Mouse (Mus musculus): ENCODE results near the gene Cpa1.

Cpa1 gene

GRCm38 (mm10) chr6:30638674-30639268 is at the start of gene Cpa1:
Gene Cpa1 (plus strand): TSS chr6:30639218.
- no peak for TF ChIP-seq GATA4 (IDR thresholded peaks at IDR 0.05; ENCODE audit: insufficient replicate concordance, low read length)

- no peak for TF ChIP-seq GATA4 (IDR thresholded peaks at IDR 0.05; ENCODE audit: insufficient replicate concordance, low read length)
Observed at GRCm38 (mm10) chr6:30589819-30590218, 49.2 kb upstream of the Cpa1 start.

- no peak for TF ChIP-seq GATA4 (IDR thresholded peaks at IDR 0.05; ENCODE audit: insufficient replicate concordance, low read length)
Observed at GRCm38 (mm10) chr6:30591851-30592404, 47.1 kb upstream of the Cpa1 start.

DNA sequence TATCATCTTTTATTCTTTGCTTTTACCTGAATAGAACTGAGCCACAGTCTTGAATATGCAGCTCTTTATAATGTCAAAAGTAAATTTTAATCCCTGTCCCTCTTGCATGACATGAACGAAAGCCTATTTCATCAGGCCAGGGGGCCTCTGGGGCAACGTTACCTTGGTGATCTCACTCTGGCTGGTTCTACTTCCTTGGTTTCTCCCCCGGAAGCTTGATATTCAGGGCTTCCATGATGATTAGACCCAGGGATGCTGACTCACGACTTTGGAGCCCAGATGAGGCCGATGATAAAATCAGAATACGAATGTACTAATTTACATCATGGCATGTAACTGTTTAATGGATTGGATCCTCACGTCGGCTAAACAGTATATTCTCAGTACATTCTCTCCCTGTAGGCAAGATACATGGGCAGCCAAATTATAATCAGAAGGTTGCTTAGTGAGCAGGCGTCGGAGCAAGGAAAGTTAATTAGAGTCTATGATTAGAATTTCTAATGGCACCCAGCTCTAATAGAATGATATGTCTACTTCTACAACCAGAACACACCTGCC is 46.5 kb upstream of the Cpa1 start:
- TF ChIP-seq GATA4 (IDR thresholded peaks at IDR 0.05; ENCODE audit: insufficient replicate concordance, low read length) = no peak

DNA sequence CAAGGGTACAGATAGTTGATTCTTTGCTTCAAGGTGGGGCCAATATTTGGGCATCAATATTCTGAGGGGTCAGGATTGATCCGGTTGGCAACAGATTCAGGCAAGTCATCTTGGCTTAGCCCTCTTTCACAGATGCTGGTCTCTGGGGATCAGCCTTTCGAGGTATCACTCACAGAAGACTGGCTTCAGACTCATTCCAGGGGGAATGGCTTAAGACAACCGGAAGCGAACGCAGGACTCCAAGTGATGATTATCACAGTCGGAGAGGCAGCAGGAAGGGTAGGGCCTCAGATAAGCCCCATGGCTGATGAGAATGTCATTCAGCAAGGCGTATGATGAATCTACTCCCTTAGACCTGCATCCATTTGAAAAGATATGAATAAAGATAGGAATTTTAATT is 44.7 kb upstream of the Cpa1 start:
- no peak for TF ChIP-seq GATA4 (IDR thresholded peaks at IDR 0.05; ENCODE audit: insufficient replicate concordance, low read length)

GRCm38 (mm10) chr6:30596230-30596898 is 42.7 kb upstream of the Cpa1 start:
- no peak for TF ChIP-seq GATA4 (IDR thresholded peaks at IDR 0.05; ENCODE audit: insufficient replicate concordance, low read length)

DNA sequence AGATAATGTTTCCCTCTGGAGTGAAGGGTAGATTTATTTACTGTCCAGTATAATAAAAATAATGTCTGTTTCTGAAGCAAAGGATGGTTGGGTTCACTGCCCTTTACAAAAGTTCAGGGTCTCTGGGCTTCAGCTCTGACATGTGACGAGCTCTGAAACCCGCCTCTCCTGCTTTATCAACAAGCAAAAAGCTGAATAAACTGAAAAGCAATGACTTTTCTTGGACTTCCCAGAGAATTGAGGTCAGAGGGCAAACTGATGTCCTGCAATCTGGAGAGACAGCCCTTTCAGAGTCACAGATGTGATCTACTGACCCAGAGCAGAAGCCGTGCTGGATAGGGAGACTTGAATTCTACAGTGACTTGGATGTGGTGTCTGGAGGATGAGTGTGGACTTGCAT is 39.0 kb upstream of the Cpa1 start:
- peak; percentile 85 for TF ChIP-seq GATA4 (IDR thresholded peaks at IDR 0.05; ENCODE audit: insufficient replicate concordance, low read length)

GRCm38 (mm10) chr6:30600995-30601394 is 38.0 kb upstream of the Cpa1 start:
- TF ChIP-seq GATA4 (IDR thresholded peaks at IDR 0.05; ENCODE audit: insufficient replicate concordance, low read length) = no peak

DNA sequence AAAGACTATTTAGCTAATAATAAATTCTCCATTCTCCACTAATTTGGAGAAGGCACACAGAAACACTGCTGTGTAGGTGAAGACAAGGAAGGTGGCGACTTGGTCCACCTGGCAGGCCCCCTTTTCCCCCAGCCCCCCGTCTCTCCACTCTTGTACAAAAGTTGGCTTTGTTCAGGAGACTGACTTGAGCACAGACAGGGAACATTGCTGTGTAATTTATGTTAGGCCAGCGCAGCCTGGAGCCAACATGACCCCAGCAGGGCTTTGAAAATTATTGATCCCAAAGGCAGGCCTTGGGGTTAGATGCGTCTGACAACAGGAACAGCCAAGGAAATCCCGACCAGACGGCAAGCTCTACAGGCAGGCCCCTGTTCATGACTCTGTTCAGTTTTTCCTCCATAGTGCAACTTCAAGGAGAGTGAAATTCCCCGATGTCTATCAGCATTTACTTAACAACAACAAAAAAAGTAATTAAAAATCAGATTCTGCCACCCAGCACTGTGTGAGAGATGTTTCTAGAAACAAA is 34.6 kb upstream of the Cpa1 start:
- no peak for TF ChIP-seq GATA4 (IDR thresholded peaks at IDR 0.05; ENCODE audit: insufficient replicate concordance, low read length)

GRCm38 (mm10) chr6:30605111-30605510 is 33.9 kb upstream of the Cpa1 start:
- TF ChIP-seq GATA4 (IDR thresholded peaks at IDR 0.05; ENCODE audit: insufficient replicate concordance, low read length) = no peak

- no peak for TF ChIP-seq GATA4 (IDR thresholded peaks at IDR 0.05; ENCODE audit: insufficient replicate concordance, low read length)
Observed at GRCm38 (mm10) chr6:30605672-30606071, 33.3 kb upstream of the Cpa1 start.

DNA sequence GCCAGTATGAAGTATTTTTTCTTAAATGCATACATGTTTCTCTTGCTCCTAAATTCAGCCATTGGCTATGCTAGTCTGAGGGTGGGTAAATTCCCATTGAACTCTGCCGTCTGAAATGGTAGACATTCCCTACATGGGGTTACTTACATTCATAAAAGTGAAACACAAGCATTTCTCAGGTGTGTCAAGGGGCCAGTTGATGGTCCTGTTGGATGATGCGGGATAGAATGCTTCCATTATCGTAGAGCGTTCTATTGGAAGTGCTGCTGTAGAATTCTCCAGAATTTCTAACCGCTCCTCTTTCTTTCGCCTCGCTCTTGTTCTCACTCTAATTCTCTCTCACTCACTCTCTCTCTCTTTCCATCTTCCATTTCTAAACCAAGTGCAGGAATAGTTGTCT is 28.3 kb upstream of the Cpa1 start, which contains the start of gene Cpa5:
TSS of gene Cpa5 (plus strand) at position 301 of the 400 bp plus-strand sequence.
- TF ChIP-seq GATA4 (IDR thresholded peaks at IDR 0.05; ENCODE audit: insufficient replicate concordance, low read length) = no peak

GRCm38 (mm10) chr6:30611212-30611611 is 27.8 kb upstream of the Cpa1 start:
- TF ChIP-seq GATA4 (IDR thresholded peaks at IDR 0.05; ENCODE audit: insufficient replicate concordance, low read length) = no peak

DNA sequence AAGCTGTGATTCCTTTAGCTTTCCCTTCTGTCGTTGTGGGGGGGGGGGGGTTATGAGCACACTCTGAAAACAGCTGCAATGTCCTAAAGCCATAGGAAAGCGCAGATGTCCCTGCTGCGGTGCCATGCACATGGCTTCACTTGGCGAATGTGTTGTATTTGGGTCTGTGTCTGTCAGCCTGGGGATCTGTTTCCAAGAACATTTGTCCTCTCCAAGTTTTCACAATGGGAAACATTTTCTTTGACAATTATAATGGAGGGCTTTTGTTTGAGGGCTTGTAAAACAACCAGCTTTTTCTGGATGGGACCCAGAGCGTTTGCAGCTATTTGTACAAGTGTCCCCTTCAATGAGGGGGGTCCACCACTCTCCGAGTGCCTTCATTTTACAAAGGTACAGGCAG is 24.8 kb upstream of the Cpa1 start:
- no peak for TF ChIP-seq GATA4 (IDR thresholded peaks at IDR 0.05; ENCODE audit: insufficient replicate concordance, low read length)

GRCm38 (mm10) chr6:30615741-30616140 is 23.3 kb upstream of the Cpa1 start:
- TF ChIP-seq GATA4 (IDR thresholded peaks at IDR 0.05; ENCODE audit: insufficient replicate concordance, low read length) = no peak

DNA sequence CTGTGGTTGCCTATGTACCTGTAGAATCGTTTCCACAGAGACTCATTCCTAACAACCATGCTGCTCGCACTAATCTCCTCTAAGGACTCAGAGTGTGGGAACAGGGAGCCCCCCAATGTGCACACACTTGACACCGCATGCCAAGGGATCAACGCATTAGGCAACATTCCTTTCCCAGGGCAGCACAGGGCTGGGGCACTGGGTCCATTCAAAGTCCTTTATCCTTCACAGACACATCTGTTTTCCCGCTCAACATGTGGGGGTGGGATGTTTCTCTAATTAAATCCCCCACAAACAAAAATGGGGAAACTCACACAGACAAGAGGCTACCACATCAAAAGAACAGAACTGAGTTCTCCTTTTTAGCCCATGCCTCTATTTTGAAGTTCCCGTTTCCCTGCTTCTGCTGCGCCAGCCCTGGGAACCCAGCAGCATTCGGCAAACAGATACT is 22.5 kb upstream of the Cpa1 start:
- no peak for TF ChIP-seq GATA4 (IDR thresholded peaks at IDR 0.05; ENCODE audit: insufficient replicate concordance, low read length)

Measured in liver, adult (tissue).